Mouse (Mus musculus) forebrain, embryonic 10.5 days (tissue): ENCODE measurements around the gene Psors1c2. TPM values are rescaled to one million over a fixed set of nuclear protein-coding genes. Genes with fewer than 3 reads are reported as not detected.

ENCODE experiments used
- DNase-seq: peaks from one replicate; pipeline ENCODE4 v3.0.0-alpha.2; 2017; ENCODE audit warnings: low spot score; ENCODE audit errors: extremely low spot score
- H3K27ac ChIP-seq: fragments of 300-500 bp; sonication (generic); 2 replicates; pipeline ENCODE4 v1.5.1; 2016; ENCODE audit warnings: mild to moderate bottlenecking
- H3K27me3 ChIP-seq: fragments of 300-500 bp; sonication (generic); 2 replicates; pipeline ENCODE4 v1.6.1; 2016; ENCODE audit warnings: mild to moderate bottlenecking; ENCODE audit not compliant: poor library complexity, severe bottlenecking
- H3K36me3 ChIP-seq: fragments of 300-500 bp; sonication (generic); replicated peaks from 2 replicates; pipeline ENCODE4 v1.6.1; 2016; ENCODE audit warnings: mild to moderate bottlenecking, moderate library complexity
- H3K4me1 ChIP-seq: fragments of 300-500 bp; sonication (generic); 2 replicates; pipeline ENCODE4 v1.6.1; 2016
- H3K4me3 ChIP-seq: fragments of 300-500 bp; sonication (generic); 2 replicates; pipeline ENCODE4 v1.5.1; 2016; ENCODE audit warnings: mild to moderate bottlenecking, moderate library complexity
- H3K9me3 ChIP-seq: fragments of 300-500 bp; sonication (generic); 2 replicates; pipeline ENCODE4 v1.6.1; 2016; ENCODE audit warnings: mild to moderate bottlenecking, moderate library complexity
- WGBS: fragments of 180-500 bp; shearing (Covaris S2); methylation state at CpG from one replicate; pipeline ENCODE4 v1.1.7; 2016; 5-methylcytosine and 5-hydroxymethylcytosine counted together
- polyA plus RNA-seq: library from polyadenylated mRNA; unstranded; fragments of >200 nt; fragmentation: Nextera tagmentation; extraction: Ambion mirVana; gene quantifications from 2 replicates; pipeline ENCODE4 v1.2.1, GENCODE M21; 2016

Psors1c2 gene
- polyA plus RNA-seq, 1 experiment from 2014 or later, result 2.2 TPM

GRCm38 (mm10) chr17:35534343-35534742 is 1.3 kb downstream of the Psors1c2 start:
- H3K4me1 ChIP-seq, result peaks cover 15% of the 10 kb centered on the region
- no peaks in the 10 kb centered on the region for H3K27me3 ChIP-seq
- H3K27ac ChIP-seq, result no peak overlapping the region
- peaks cover 22% of the 10 kb centered on the region for H3K36me3 ChIP-seq
- no peaks in the 10 kb centered on the region for H3K9me3 ChIP-seq
- DNase-seq, result peak; percentile 67
- no peak overlapping the region for H3K4me3 ChIP-seq
- WGBS, result 17% methylated on average over 6 of the region's 6 CpGs

DNA sequence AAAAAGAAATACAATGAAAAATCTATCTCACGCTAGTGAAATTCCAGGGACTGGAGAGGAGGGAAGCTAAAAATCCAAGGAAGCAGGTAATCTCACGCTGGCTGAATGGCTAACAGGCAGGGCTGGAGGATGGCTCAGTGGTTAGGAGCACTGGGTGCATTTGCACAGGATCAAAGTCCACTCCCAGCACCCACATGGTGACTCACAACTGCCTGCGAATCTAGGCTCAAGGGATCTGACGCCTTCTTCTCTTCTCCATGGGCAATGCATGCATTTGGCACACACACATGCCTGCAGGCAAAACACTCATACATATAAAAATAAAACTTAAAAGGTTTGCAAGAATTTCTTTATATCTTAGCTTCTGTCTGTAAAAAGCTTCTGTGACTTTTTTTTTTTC is 4.4 kb downstream of the Psors1c2 start:
- H3K4me1 ChIP-seq, result peaks cover 7% of the 10 kb centered on the region
- DNase-seq, result no peak
- 91% methylated on average over 4 of the region's 4 CpGs for WGBS
- H3K9me3 ChIP-seq, result no peaks in the 10 kb centered on the region
- no peak overlapping the region for H3K4me3 ChIP-seq
- no peaks in the 10 kb centered on the region for H3K27me3 ChIP-seq
- H3K36me3 ChIP-seq, result no peaks in the 10 kb centered on the region
- no peak overlapping the region for H3K27ac ChIP-seq

- H3K9me3 ChIP-seq, result no peaks in the 10 kb centered on the region
- no peaks in the 10 kb centered on the region for H3K36me3 ChIP-seq
- 75% methylated on average over 1 of the region's 1 CpGs for WGBS
- H3K4me3 ChIP-seq, result no peak overlapping the region
- peaks cover 7% of the 10 kb centered on the region for H3K4me1 ChIP-seq
- no peak for DNase-seq
- H3K27ac ChIP-seq, result no peak overlapping the region
- no peaks in the 10 kb centered on the region for H3K27me3 ChIP-seq
These were observed 5.5 kb downstream of the Psors1c2 start for GRCm38 (mm10) chr17:35538476-35538875.

GRCm38 (mm10) chr17:35539540-35539939 is 6.5 kb downstream of the Psors1c2 start:
- DNase-seq, result no peak
- 62% methylated on average over 10 of the region's 10 CpGs for WGBS
- H3K4me3 ChIP-seq, result no peak overlapping the region
- no peaks in the 10 kb centered on the region for H3K36me3 ChIP-seq
- no peaks in the 10 kb centered on the region for H3K9me3 ChIP-seq
- H3K27me3 ChIP-seq, result no peaks in the 10 kb centered on the region
- peaks cover 8% of the 10 kb centered on the region for H3K4me1 ChIP-seq
- no peak overlapping the region for H3K27ac ChIP-seq

- H3K9me3 ChIP-seq, result no peaks in the 10 kb centered on the region
- H3K27ac ChIP-seq, result no peak overlapping the region
- 82% methylated on average over 15 of the region's 15 CpGs for WGBS
- H3K27me3 ChIP-seq, result no peaks in the 10 kb centered on the region
- no peak overlapping the region for H3K4me3 ChIP-seq
- H3K4me1 ChIP-seq, result peaks cover 25% of the 10 kb centered on the region
- no peak for DNase-seq
- no peaks in the 10 kb centered on the region for H3K36me3 ChIP-seq
These were observed 9.9 kb downstream of the Psors1c2 start for GRCm38 (mm10) chr17:35542761-35543411.

DNA sequence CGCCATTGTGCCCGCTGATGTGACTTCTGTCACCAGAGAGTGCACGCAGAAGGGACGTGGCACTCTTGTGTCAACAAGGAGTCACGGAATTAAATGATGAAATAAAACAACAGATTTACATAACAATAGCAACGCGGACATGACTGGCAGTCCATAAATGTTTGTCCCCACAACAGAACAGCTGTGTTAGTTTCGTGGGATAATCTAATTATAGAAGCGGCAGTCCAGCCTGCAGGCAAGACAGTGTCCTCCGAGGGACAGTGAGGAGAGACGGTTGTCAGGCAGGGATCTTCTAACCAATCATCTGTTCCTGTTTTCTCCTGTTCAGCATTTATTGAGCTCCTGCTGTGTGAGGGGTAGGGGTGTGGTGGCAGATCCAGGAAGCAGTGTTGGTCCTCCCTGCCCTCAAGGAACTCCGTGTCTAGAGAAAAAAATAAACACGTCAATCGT is 10.4 kb downstream of the Psors1c2 start:
- H3K9me3 ChIP-seq, result no peaks in the 10 kb centered on the region
- H3K4me1 ChIP-seq, result peaks cover 25% of the 10 kb centered on the region
- WGBS, result 61% methylated on average over 14 of the region's 14 CpGs
- no peaks in the 10 kb centered on the region for H3K36me3 ChIP-seq
- H3K4me3 ChIP-seq, result no peak overlapping the region
- no peak for DNase-seq
- no peaks in the 10 kb centered on the region for H3K27me3 ChIP-seq
- no peak overlapping the region for H3K27ac ChIP-seq

GRCm38 (mm10) chr17:35544001-35544400 is 11.0 kb downstream of the Psors1c2 start:
- Histone ChIP-seq H3K27ac (no peak overlapping the region), H3K9me3 (no peaks in the 10 kb centered on the region), H3K4me3 (no peak overlapping the region), H3K4me1 (peaks cover 25% of the 10 kb centered on the region), H3K27me3 (no peaks in the 10 kb centered on the region), H3K36me3 (no peaks in the 10 kb centered on the region)
- WGBS, result 88% methylated on average over 6 of the region's 6 CpGs
- no peak for DNase-seq

- Histone ChIP-seq H3K4me3 (no peak overlapping the region), H3K4me1 (peaks cover 28% of the 10 kb centered on the region), H3K27me3 (no peaks in the 10 kb centered on the region), H3K9me3 (no peaks in the 10 kb centered on the region), H3K36me3 (no peaks in the 10 kb centered on the region), H3K27ac (no peak overlapping the region)
- peak; percentile 62 for DNase-seq
- WGBS, result 35% methylated on average over 6 of the region's 6 CpGs
These were observed 11.7 kb downstream of the Psors1c2 start for GRCm38 (mm10) chr17:35544680-35545079.

DNA sequence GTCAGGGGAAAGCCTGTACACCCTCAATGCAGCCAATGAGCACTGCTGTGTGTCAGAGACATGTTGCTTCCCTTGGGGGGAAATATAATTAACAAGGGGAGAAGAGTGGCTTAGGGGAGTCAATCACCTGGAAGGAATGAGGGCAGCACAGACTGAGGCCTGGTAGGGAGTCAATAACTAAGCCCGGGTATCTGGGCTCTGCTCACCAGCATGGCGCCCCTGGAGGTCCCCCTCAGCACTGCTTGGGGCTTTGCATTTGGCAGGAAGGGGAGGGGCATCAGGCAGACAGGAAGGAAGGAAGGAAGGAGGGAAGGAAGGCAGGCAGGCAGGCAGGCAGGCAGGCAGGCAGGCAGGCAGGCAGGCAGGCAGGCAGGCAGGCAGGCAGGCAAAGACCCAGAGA is 14.5 kb downstream of the Psors1c2 start:
- DNase-seq, result no peak
- H3K9me3 ChIP-seq, result no peaks in the 10 kb centered on the region
- no peaks in the 10 kb centered on the region for H3K36me3 ChIP-seq
- H3K4me1 ChIP-seq, result peaks cover 28% of the 10 kb centered on the region
- H3K27ac ChIP-seq, result no peak overlapping the region
- 53% methylated on average over 2 of the region's 2 CpGs for WGBS
- H3K27me3 ChIP-seq, result no peaks in the 10 kb centered on the region
- no peak overlapping the region for H3K4me3 ChIP-seq

GRCm38 (mm10) chr17:35548636-35549035 is 15.6 kb downstream of the Psors1c2 start:
- DNase-seq, result no peak
- H3K9me3 ChIP-seq, result no peaks in the 10 kb centered on the region
- no peak overlapping the region for H3K4me3 ChIP-seq
- WGBS, result 18% methylated on average over 5 of the region's 5 CpGs
- no peaks in the 10 kb centered on the region for H3K36me3 ChIP-seq
- peaks cover 20% of the 10 kb centered on the region for H3K4me1 ChIP-seq
- no peak overlapping the region for H3K27ac ChIP-seq
- H3K27me3 ChIP-seq, result no peaks in the 10 kb centered on the region

- Histone ChIP-seq H3K4me1 (peaks cover 20% of the 10 kb centered on the region), H3K4me3 (no peak overlapping the region), H3K27ac (no peak overlapping the region), H3K36me3 (no peaks in the 10 kb centered on the region), H3K9me3 (no peaks in the 10 kb centered on the region), H3K27me3 (no peaks in the 10 kb centered on the region)
- DNase-seq, result no peak
- WGBS, result 62% methylated on average over 15 of the region's 15 CpGs
These were observed 16.6 kb downstream of the Psors1c2 start for GRCm38 (mm10) chr17:35549437-35550142.

DNA sequence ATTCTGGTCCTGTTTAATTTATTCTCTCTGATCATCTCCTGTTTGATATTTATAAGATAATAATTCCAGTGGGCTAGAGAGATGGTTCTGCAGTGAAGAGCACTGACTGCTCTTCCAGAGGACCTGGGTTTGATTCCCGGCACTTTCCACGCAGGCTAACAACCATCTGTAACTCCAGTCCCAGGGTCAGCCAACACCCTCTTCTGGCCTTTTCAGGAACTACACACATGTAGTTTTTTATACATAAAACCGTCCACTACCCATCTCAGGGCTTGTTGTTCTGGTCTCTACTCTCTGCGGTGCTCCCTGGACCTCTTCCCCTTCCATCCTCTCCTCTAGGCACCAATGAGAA is 17.1 kb downstream of the Psors1c2 start:
- DNase-seq, result no peak
- no peak overlapping the region for H3K27ac ChIP-seq
- no peaks in the 10 kb centered on the region for H3K27me3 ChIP-seq
- peaks cover 20% of the 10 kb centered on the region for H3K4me1 ChIP-seq
- H3K36me3 ChIP-seq, result no peaks in the 10 kb centered on the region
- no peaks in the 10 kb centered on the region for H3K9me3 ChIP-seq
- H3K4me3 ChIP-seq, result no peak overlapping the region
- WGBS, result over 99% methylated on average over 4 of the region's 4 CpGs

GRCm38 (mm10) chr17:35550871-35551270 is 17.9 kb downstream of the Psors1c2 start:
- H3K27ac ChIP-seq, result no peak overlapping the region
- H3K4me1 ChIP-seq, result peaks cover 20% of the 10 kb centered on the region
- no peaks in the 10 kb centered on the region for H3K9me3 ChIP-seq
- H3K4me3 ChIP-seq, result no peak overlapping the region
- H3K27me3 ChIP-seq, result no peaks in the 10 kb centered on the region
- no peaks in the 10 kb centered on the region for H3K36me3 ChIP-seq
- DNase-seq, result no peak
- WGBS, result 63% methylated on average over 8 of the region's 8 CpGs
